Mouse (Mus musculus) midbrain, embryonic 10.5 days (tissue): ENCODE measurements at regions not wholly inside any gene's neighbourhood (a gene's known extent, or its start where the extent isn't known, plus 50 kb on each side); places are given as distances from the start of the nearest gene placed in this dataset.

Source experiments
- DNase-seq: peaks from one replicate; pipeline ENCODE4 v3.0.0-alpha.2; 2017; ENCODE audit warnings: low spot score
- H3K27ac ChIP-seq: fragments of 300-500 bp; sonication (generic); replicated peaks from 2 replicates; pipeline ENCODE4 v1.5.1; 2016; ENCODE audit warnings: mild to moderate bottlenecking
- H3K27me3 ChIP-seq: fragments of 300-500 bp; sonication (generic); 2 replicates; pipeline ENCODE4 v1.6.1; 2016; ENCODE audit warnings: low read depth, mild to moderate bottlenecking; ENCODE audit not compliant: poor library complexity, severe bottlenecking
- H3K36me3 ChIP-seq: fragments of 300-500 bp; sonication (generic); 2 replicates; pipeline ENCODE4 v1.6.1; 2016; ENCODE audit warnings: mild to moderate bottlenecking, moderate library complexity
- H3K4me1 ChIP-seq: fragments of 300-500 bp; sonication (generic); 2 replicates; pipeline ENCODE4 v1.6.1; 2016
- H3K4me3 ChIP-seq: fragments of 300-500 bp; sonication (generic); 2 replicates; pipeline ENCODE4 v1.5.1; 2016; ENCODE audit warnings: mild to moderate bottlenecking, moderate library complexity
- H3K9me3 ChIP-seq: fragments of 300-500 bp; sonication (generic); replicated peaks from 2 replicates; pipeline ENCODE4 v1.6.1; 2016; ENCODE audit warnings: mild to moderate bottlenecking
- WGBS: fragments of 180-500 bp; shearing (Covaris S2); methylation state at CpG from one replicate; pipeline ENCODE4 v1.1.7; 2016; 5-methylcytosine and 5-hydroxymethylcytosine counted together

DNA sequence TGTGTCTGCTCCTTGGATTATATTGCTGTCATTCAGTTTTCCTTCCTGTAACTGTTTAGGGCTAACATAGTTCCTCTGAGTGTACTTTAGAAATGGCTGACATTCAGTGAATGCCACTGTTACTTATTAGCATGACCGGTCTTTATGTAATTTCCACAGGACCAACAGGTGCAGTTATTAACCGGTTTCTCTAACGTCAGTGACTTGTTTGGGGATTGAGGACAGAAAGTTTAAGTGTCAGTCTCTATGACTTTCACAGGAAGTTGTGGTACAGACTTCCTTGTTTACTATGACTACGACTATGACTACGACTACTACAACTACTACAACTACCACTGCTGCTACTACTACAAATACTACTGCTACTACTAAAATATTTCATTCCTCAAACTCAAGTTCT, 170.4 kb upstream of the Ptger4 start:
- H3K4me3 ChIP-seq: no peak overlapping the region
- H3K27ac ChIP-seq: no peak overlapping the region
- no peaks in the 10 kb centered on the region for H3K4me1 ChIP-seq
- no peak for DNase-seq
- H3K27me3 ChIP-seq: no peaks in the 10 kb centered on the region
- H3K9me3 ChIP-seq: no peaks in the 10 kb centered on the region
- WGBS: 90% methylated on average over 5 of the region's 5 CpGs
- H3K36me3 ChIP-seq: no peaks in the 10 kb centered on the region

DNA sequence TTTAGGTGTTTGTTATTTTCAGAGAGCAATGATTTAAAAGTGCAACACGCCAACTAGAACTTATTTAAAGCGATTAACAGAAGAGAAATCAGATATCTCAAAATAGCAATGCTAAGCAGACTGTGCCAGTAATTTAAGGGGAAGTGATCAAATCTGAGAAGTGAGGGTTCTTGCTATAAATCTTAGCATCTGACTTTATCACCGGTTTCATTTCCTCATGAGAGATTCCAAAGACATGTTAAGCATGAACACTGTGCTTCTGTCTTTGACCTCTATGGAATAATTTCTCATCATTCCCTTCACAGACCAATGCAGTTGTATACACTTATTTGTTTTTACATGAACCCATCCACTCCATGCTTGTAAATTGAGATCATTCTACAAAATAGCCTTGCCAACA, 172.0 kb upstream of the Ptger4 start:
- H3K36me3 ChIP-seq: no peaks in the 10 kb centered on the region
- no peak overlapping the region for H3K4me3 ChIP-seq
- H3K27ac ChIP-seq: no peak overlapping the region
- H3K27me3 ChIP-seq: no peaks in the 10 kb centered on the region
- no peaks in the 10 kb centered on the region for H3K4me1 ChIP-seq
- H3K9me3 ChIP-seq: no peaks in the 10 kb centered on the region
- DNase-seq: no peak
- WGBS: 97% methylated on average over 3 of the region's 3 CpGs

DNA sequence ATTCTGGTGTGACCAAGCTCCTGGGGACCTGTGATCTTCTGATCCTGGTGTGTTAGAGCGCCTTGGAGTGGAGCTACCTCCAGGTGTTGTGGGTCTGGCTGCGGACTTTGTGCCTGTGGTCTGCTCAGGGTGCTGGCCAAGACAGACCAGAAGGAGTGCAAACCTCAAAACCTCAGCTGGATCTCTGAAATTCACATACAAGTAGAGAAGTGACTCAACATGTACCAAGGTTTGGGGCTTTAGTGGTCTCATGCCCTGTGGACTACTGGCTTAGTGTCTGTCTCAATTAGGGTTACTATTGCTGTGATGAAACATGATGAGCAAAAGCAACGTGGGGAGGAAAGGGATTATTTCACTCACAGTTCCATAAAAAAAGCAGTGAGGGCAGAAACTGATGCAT, 182.7 kb upstream of the Ptger4 start:
- H3K9me3 ChIP-seq: no peaks in the 10 kb centered on the region
- no peak overlapping the region for H3K4me3 ChIP-seq
- no peak overlapping the region for H3K27ac ChIP-seq
- H3K4me1 ChIP-seq: no peaks in the 10 kb centered on the region
- no peaks in the 10 kb centered on the region for H3K36me3 ChIP-seq
- DNase-seq: no peak
- H3K27me3 ChIP-seq: no peaks in the 10 kb centered on the region
- WGBS: 88% methylated on average over 3 of the region's 3 CpGs

DNA sequence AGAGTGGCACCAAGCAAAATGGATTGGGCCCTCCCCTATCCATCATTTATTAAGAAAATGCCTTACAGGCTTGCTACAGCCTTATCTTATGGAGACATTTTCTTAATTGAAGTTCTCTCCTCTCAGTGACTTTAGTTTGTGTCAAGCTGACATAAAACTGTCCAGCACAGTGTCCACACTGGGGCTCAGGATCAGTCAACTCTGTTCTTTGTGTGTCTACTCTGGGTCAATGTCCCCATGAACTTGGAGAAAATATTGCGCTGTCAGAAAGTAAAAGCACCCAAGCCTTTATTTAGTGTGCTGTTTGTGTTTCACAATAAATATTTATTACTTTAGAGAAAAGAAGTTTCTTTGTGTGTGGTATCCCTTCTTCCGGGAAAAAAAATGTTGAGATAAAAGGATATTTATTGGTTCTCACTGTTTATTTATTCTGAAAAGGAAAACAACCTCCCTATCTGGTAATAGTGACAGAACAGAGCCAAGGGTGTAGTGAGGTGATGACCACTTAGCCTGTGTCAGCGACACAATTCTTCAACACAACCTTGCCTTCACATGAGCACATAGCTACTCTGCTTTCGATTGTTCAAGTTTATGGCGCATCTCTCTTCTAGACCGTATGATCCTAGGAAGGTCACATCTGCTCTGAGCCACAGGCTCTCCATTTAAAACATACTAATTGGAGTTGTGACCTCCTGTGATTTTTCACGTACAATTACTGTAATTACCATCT, 183.5 kb upstream of the Ptger4 start:
- H3K9me3 ChIP-seq: no peaks in the 10 kb centered on the region
- no peak overlapping the region for H3K27ac ChIP-seq
- H3K27me3 ChIP-seq: no peaks in the 10 kb centered on the region
- DNase-seq: no peak
- no peaks in the 10 kb centered on the region for H3K4me1 ChIP-seq
- H3K4me3 ChIP-seq: no peak overlapping the region
- no peaks in the 10 kb centered on the region for H3K36me3 ChIP-seq
- 93% methylated on average over 7 of the region's 7 CpGs for WGBS

DNA sequence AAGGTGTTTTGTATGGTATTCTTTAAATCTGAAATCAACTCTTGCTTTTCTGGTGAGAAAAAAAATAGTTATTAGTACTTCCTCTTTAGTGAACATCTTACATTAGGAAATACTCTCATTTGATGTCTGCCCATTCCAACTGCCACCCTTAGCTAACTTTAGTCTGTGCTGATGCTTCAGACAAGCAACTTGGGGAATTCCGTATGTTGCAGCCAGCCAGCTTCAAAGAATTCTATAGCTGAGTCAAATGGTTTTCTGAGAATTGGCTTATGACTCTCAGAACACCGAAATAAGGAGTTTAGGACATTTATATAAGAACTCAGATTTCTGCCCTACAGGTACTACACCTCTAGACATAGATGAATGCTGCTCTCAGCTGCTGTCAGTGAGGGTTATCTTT, 188.0 kb upstream of the Ptger4 start:
- 86% methylated on average over 2 of the region's 2 CpGs for WGBS
- Histone ChIP-seq H3K4me3 (no peak overlapping the region), H3K36me3 (no peaks in the 10 kb centered on the region), H3K4me1 (no peaks in the 10 kb centered on the region), H3K27me3 (no peaks in the 10 kb centered on the region), H3K27ac (no peak overlapping the region), H3K9me3 (no peaks in the 10 kb centered on the region)
- DNase-seq: no peak

DNA sequence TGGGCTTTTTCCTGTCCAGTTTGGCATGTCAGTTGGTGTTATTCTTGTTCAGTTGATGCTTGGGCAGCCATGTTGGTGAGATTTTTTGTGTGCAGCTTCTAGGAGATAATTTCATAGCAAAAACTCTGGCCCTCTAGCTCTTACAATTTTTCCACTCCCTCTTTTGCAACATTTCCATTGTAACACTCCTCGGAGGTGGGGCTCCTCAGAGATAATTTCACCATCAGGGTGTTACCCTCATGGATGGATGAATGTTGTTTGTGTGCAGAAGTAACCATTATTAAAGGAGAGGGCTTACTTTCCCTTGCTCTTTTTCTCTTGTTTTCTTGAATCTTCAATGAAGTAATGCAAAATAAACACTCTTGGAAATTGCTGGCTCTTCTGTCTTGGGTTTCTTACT, 193.0 kb upstream of the Ptger4 start:
- DNase-seq: no peak
- Histone ChIP-seq H3K9me3 (no peaks in the 10 kb centered on the region), H3K36me3 (no peaks in the 10 kb centered on the region), H3K27me3 (no peaks in the 10 kb centered on the region), H3K4me1 (no peaks in the 10 kb centered on the region), H3K27ac (no peak overlapping the region), H3K4me3 (no peak overlapping the region)
- WGBS: 87% methylated on average over 1 of the region's 1 CpGs

DNA sequence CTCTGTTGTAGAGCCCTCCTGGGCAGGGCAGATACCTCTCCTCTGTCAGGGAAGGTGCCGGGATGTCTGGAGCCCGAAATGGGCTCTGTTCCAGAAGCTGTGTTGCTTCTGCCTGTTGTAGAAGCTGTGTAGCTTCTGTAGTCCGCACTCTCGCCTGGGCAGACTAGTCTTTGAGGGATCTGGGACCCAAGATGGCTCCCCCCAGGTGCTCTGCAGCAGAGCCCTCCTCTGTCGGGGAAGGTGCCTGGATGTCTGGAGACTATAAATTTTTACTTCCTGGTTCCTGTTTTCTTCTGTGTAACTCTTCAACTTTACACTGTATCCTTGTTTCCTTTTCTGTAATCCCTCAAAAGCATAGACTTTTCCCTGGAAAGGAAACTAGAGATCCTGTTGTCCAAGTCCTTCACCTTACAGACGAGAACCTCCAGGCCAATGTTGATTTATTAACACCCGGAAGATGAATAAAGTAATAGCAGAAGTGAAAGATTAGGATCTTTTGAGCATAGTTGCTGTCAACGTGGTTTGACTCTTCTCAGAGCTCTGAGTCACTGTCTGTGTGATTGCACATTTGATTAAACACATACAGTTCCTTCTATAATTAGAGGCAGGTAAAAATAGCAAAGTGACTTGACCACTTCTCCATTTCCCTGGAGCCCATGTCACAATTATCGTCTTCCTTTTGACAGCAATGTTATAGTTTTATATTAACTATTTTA, 202.2 kb upstream of the Ptger4 start:
- H3K36me3 ChIP-seq: no peaks in the 10 kb centered on the region
- 88% methylated on average over 9 of the region's 9 CpGs for WGBS
- no peak overlapping the region for H3K27ac ChIP-seq
- no peak overlapping the region for H3K4me3 ChIP-seq
- no peak for DNase-seq
- H3K9me3 ChIP-seq: no peaks in the 10 kb centered on the region
- no peaks in the 10 kb centered on the region for H3K27me3 ChIP-seq
- no peaks in the 10 kb centered on the region for H3K4me1 ChIP-seq

DNA sequence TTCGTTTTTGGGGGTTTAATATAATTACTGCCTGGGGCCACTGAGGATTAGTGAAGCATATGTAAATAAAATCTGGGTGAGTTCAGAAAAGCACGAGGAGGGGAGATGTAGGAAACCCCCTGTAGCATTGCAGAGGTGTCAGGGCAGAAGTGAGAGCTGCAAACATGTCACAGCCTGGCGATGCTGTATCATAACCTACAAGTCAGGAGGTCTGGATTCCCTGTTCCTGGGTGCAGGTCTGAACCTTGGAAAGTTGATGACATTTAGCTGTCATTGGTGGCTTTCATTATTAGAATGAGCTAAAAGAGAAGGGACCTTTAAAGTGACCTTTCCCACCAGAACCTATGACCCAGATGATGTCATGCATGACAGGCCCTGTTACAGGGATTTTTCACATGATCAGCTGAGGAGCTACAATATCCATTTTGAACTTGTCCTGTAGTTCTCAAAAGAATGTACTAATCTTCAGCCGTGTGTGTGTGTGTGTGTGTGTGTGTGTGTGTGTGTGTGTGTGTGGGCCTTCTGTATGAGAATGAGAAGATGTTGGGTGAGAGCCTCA, 202.8 kb upstream of the Ptger4 start:
- H3K4me3 ChIP-seq: no peak overlapping the region
- H3K4me1 ChIP-seq: no peaks in the 10 kb centered on the region
- H3K9me3 ChIP-seq: no peaks in the 10 kb centered on the region
- WGBS: 81% methylated on average over 4 of the region's 4 CpGs
- H3K36me3 ChIP-seq: no peaks in the 10 kb centered on the region
- DNase-seq: no peak
- no peaks in the 10 kb centered on the region for H3K27me3 ChIP-seq
- no peak overlapping the region for H3K27ac ChIP-seq

DNA sequence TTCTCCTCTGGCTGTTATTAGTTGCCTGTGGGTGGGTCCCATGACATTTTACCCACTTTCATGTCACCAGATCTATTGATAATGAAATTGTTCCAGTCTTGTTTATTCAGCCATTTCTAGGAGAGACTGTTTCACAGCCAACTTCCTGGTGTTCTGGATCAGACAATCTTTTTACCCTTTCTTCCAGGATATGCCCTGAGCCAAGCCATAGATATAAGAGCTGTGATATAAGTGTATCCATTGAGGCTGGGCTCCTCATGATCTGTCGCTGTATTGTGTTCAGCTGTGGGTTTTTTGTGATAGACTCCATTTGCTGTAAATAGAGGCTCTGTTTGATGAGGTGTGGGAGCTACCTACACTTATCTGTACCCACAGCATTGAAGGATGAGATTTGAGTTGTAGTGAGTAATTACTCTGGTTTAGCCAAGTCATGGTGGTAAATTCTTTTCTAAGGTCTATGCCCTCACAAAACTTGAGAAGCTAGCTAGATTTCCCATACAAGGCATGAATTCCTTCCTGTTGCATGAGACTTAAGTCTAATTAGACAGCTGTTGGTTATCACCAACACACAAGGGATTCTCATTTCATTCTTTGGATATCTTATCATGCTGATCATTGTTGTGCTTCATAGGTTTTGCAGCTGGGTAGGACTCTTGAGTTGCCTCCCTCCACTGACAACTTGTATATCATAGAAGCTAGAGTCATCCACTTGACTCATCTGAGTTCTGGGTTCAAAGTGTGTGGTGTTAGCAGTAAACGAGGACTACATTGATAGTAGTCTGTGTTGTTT, 203.9 kb upstream of the Ptger4 start:
- Histone ChIP-seq H3K9me3 (no peaks in the 10 kb centered on the region), H3K36me3 (no peaks in the 10 kb centered on the region), H3K27ac (no peak overlapping the region), H3K4me1 (no peaks in the 10 kb centered on the region), H3K4me3 (no peak overlapping the region), H3K27me3 (no peaks in the 10 kb centered on the region)
- WGBS: 96% methylated on average over 2 of the region's 2 CpGs
- no peak for DNase-seq

DNA sequence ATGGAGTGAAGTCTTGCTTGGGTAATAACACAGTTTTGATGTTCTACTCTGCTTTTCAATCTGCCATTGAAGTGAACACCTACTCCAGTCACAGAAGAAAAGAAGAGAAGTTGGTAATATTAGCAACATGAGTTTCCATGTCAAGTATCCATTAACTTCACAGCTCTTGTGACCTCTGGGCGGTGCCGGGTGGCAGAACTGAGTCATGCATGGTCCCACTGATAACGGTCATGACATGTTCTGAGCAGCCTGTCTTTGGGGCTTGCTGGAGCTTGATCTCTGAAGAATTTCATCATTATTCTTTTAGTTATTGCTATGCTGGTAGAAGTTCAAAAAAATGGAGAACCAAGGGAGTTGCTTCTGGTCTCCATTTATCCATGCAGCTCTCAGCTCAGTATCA, 215.1 kb upstream of the Ptger4 start:
- WGBS: 96% methylated on average over 3 of the region's 3 CpGs
- no peak overlapping the region for H3K27ac ChIP-seq
- H3K36me3 ChIP-seq: no peaks in the 10 kb centered on the region
- DNase-seq: no peak
- H3K9me3 ChIP-seq: no peaks in the 10 kb centered on the region
- H3K4me3 ChIP-seq: no peak overlapping the region
- no peaks in the 10 kb centered on the region for H3K4me1 ChIP-seq
- H3K27me3 ChIP-seq: no peaks in the 10 kb centered on the region

DNA sequence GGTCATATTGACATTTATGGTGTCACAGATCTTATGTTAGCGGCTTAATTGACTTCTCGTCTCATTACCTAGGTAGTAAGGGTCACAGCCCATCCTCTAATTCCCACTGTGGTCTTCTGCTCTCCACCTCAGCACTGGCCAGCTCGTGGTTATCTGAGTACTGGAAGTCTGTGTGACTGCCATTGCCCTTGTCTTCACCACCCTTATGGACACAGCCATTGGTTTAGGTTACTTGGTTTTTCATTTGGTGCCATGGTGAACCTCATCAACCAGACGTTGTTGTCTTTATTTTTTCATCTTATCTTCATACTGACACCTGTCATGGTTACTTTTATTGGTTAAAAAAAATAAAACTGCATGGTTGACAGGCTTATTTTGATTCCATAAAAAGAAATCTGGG, 215.6 kb upstream of the Ptger4 start:
- 83% methylated on average over 4 of the region's 4 CpGs for WGBS
- Histone ChIP-seq H3K4me3 (no peak overlapping the region), H3K4me1 (no peaks in the 10 kb centered on the region), H3K27me3 (no peaks in the 10 kb centered on the region), H3K9me3 (no peaks in the 10 kb centered on the region), H3K27ac (no peak overlapping the region), H3K36me3 (no peaks in the 10 kb centered on the region)
- DNase-seq: no peak

DNA sequence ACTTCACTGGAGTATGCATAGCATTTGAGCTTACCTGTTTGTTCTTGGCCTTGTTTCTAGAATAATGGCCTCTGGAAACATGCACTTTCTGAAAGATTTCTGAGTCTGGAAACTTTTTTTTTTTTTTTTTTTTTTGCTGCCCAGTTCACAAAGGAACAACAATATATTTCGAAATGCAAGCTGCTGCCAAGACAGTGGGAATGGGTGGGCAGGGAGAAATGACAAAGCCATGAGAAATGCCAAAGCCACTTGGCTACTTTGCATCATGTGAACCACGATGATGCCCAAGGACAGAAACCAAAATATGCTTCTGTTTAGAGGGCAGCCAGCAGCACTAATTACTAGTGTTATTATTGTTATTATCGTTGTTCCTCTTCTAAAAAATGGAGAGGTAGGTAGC, 218.7 kb upstream of the Ptger4 start:
- Histone ChIP-seq H3K9me3 (no peaks in the 10 kb centered on the region), H3K27ac (no peak overlapping the region), H3K4me3 (no peak overlapping the region), H3K27me3 (no peaks in the 10 kb centered on the region), H3K4me1 (no peaks in the 10 kb centered on the region), H3K36me3 (no peaks in the 10 kb centered on the region)
- 91% methylated on average over 3 of the region's 3 CpGs for WGBS
- DNase-seq: no peak

DNA sequence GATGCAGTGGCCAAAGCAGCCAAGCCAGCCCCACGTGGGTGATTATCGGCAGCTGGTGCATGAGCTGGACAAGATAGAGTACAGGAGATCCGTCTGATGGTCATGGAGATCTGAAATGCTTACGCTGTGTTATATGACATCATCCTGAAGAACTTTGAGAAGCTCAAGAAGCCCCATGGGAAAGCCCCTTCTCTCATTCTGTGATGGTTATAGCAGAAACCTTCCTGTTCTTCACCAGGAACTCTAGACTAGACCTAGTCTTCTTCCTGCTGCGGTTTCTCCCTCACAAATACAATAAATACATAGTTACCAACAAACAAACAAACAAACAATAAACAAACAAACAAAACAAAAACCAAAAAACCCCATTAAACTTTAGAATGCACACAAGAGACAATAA, 220.7 kb upstream of the Ptger4 start:
- 88% methylated on average over 5 of the region's 5 CpGs for WGBS
- Histone ChIP-seq H3K4me3 (no peak overlapping the region), H3K9me3 (no peaks in the 10 kb centered on the region), H3K4me1 (no peaks in the 10 kb centered on the region), H3K27me3 (no peaks in the 10 kb centered on the region), H3K27ac (no peak overlapping the region), H3K36me3 (no peaks in the 10 kb centered on the region)
- no peak for DNase-seq
